Mouse (Mus musculus): ENCODE results near the gene Gabrg2. TPM values are rescaled to one million over a fixed set of nuclear protein-coding genes. Genes with fewer than 3 reads are reported as not detected.

Gabrg2 gene
- 31.9 and 32.1 TPM in 2 replicates for polyA plus RNA-seq (2016; fragmentation: Nextera tagmentation; extraction: Ambion mirVana)

DNA sequence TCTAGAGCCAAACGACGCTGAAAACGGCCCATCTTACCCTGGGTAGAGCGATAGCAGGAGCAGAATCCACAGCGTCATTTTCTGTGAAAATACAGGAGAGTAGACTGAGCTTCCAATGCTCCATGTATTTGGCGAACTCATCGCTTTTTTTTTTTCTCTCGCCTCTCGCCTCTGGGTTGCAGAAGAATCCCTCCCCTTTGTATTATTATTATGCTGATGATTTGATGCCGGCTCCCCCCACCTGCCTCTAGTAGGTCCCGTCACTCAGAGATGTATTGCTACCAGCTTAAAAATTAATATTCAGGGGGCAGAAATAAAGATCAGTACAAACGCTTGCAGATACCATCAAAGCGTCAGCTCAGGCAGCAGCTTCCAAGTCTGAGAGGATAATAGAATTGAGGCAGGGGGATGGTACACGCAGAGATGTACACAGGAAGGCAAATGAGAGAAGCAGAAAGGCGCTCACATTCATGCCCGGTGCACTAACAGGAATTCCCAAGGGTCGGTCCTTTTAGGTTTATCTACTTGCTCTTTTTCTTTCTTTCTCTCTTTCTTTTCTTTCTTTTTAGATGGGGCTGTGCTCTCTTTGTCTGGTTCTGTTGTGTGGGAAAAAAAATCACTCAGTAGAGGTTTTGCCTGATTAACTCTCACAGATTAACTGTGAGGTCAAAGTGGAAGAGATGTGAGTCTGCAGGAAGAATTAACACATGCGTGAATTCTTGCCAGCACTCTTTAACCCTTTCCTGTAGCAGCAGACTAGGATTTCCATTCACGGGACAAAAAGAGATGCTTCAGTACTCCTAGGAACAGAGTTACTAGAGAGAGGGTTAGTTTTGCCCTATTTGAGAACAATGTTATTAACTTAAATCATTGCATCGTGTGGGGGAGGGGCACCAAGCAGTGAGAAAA, at the start of gene Gabrg2:
Gene Gabrg2, minus strand, starts transcription at position 668 of the 909 bp plus-strand sequence.
- H3K27ac ChIP-seq = peak within 1 kb of the TSS; percentile 57
- 6% methylated on average over 20 of the region's 20 CpGs for WGBS
- H3K4me1 ChIP-seq = no peaks in the 10 kb centered on the region
- peak within 1 kb of the TSS; percentile 54 for H3K4me2 ChIP-seq (replicated peaks)
- peak within 1 kb of the TSS; percentile 39 for H3K4me3 ChIP-seq
- no peaks in the 10 kb centered on the region for H3K27me3 ChIP-seq (replicated peaks)
- peak within 1 kb of the TSS; percentile 58 for H3K9ac ChIP-seq
- no peaks in the 10 kb centered on the region for H3K9me3 ChIP-seq
- ATAC-seq (ENCODE audit: low FRiP score, low read depth) = peak; percentile 83
- no peaks in the 10 kb centered on the region for H3K36me3 ChIP-seq

- Histone ChIP-seq H3K36me3 (no peaks in the 10 kb centered on the region), H3K4me2 (replicated peaks) (no peak overlapping the region), H3K4me3 (no peak overlapping the region), H3K9ac (no peak overlapping the region), H3K27me3 (replicated peaks) (no peaks in the 10 kb centered on the region), H3K27ac (no peak overlapping the region), H3K9me3 (no peaks in the 10 kb centered on the region), H3K4me1 (no peaks in the 10 kb centered on the region)
- ATAC-seq (ENCODE audit: low FRiP score, low read depth) = no peak
Observed at GRCm38 (mm10) chr11:42048201-42048600, 47.5 kb upstream of the Gabrg2 start.

- H3K4me2 ChIP-seq (replicated peaks) = peak overlapping the region; percentile 54
- no peaks in the 10 kb centered on the region for H3K4me1 ChIP-seq
- 4% methylated on average over 7 of the region's 7 CpGs for WGBS
- H3K9ac ChIP-seq = peak overlapping the region; percentile 58
- no peaks in the 10 kb centered on the region for H3K36me3 ChIP-seq
- peak overlapping the region; percentile 39 for H3K4me3 ChIP-seq
- ATAC-seq (ENCODE audit: low FRiP score, low read depth) = peak; percentile 81
- no peaks in the 10 kb centered on the region for H3K27me3 ChIP-seq (replicated peaks)
- H3K27ac ChIP-seq = peak overlapping the region; percentile 57
- H3K9me3 ChIP-seq = no peaks in the 10 kb centered on the region
Observed at GRCm38 (mm10) chr11:41999468-41999881, 1.2 kb downstream of the Gabrg2 start.

GRCm38 (mm10) chr11:41980152-41980551, 20.5 kb downstream of the Gabrg2 start:
- Histone ChIP-seq H3K9me3 (no peaks in the 10 kb centered on the region), H3K9ac (no peak overlapping the region), H3K27me3 (replicated peaks) (no peaks in the 10 kb centered on the region), H3K4me3 (no peak overlapping the region), H3K4me1 (no peaks in the 10 kb centered on the region), H3K36me3 (no peaks in the 10 kb centered on the region), H3K4me2 (replicated peaks) (no peak overlapping the region), H3K27ac (no peak overlapping the region)
- 83% methylated on average over 6 of the region's 6 CpGs for WGBS
- ATAC-seq (ENCODE audit: low FRiP score, low read depth) = no peak

- Histone ChIP-seq H3K27me3 (replicated peaks) (no peaks in the 10 kb centered on the region), H3K9ac (no peak overlapping the region), H3K36me3 (no peaks in the 10 kb centered on the region), H3K27ac (no peak overlapping the region), H3K4me2 (replicated peaks) (no peak overlapping the region), H3K9me3 (no peaks in the 10 kb centered on the region), H3K4me3 (no peak overlapping the region), H3K4me1 (no peaks in the 10 kb centered on the region)
- ATAC-seq (ENCODE audit: low FRiP score, low read depth) = no peak
Observed at GRCm38 (mm10) chr11:41968595-41968994, 32.1 kb downstream of the Gabrg2 start.

GRCm38 (mm10) chr11:41962706-41963105, 38.0 kb downstream of the Gabrg2 start:
- no peak overlapping the region for H3K4me3 ChIP-seq
- no peak for ATAC-seq (ENCODE audit: low FRiP score, low read depth)
- H3K4me1 ChIP-seq = no peaks in the 10 kb centered on the region
- no peak overlapping the region for H3K27ac ChIP-seq
- H3K4me2 ChIP-seq (replicated peaks) = no peak overlapping the region
- no peaks in the 10 kb centered on the region for H3K36me3 ChIP-seq
- no peaks in the 10 kb centered on the region for H3K27me3 ChIP-seq (replicated peaks)
- no peak overlapping the region for H3K9ac ChIP-seq
- H3K9me3 ChIP-seq = no peaks in the 10 kb centered on the region
- 86% methylated on average over 8 of the region's 8 CpGs for WGBS

DNA sequence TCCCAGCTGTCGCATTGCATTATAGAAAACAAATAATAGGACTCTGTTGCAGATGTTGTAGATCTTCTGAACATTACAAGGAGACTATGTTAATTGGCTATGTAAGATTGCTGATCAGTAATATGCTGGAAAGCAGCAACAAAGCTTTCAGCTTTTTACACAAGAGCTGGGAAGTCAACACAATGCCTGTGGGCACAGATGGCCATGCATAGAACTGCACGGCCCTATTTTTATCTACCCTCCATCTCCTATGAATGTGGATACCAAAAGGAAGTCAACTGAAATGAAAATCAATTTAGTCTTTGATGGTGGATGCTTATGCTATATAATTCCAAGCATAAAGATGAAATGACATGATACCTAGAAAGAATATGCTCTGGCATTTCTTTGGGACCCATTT, 47.1 kb downstream of the Gabrg2 start:
- Histone ChIP-seq H3K4me2 (replicated peaks) (no peak overlapping the region), H3K9ac (no peak overlapping the region), H3K9me3 (no peaks in the 10 kb centered on the region), H3K4me3 (no peak overlapping the region), H3K27ac (no peak overlapping the region), H3K4me1 (no peaks in the 10 kb centered on the region), H3K36me3 (no peaks in the 10 kb centered on the region), H3K27me3 (replicated peaks) (no peaks in the 10 kb centered on the region)
- ATAC-seq (ENCODE audit: low FRiP score, low read depth) = no peak
- 76% methylated on average over 2 of the region's 2 CpGs for WGBS

GRCm38 (mm10) chr11:41951898-41952297, 48.8 kb downstream of the Gabrg2 start:
- Histone ChIP-seq H3K27ac (no peak overlapping the region), H3K4me1 (no peaks in the 10 kb centered on the region), H3K36me3 (no peaks in the 10 kb centered on the region), H3K27me3 (replicated peaks) (no peaks in the 10 kb centered on the region), H3K9me3 (no peaks in the 10 kb centered on the region), H3K4me3 (no peak overlapping the region), H3K4me2 (replicated peaks) (no peak overlapping the region), H3K9ac (no peak overlapping the region)
- 67% methylated on average over 3 of the region's 3 CpGs for WGBS
- no peak for ATAC-seq (ENCODE audit: low FRiP score, low read depth)

- WGBS = 89% methylated on average over 5 of the region's 5 CpGs
- Histone ChIP-seq H3K4me1 (no peaks in the 10 kb centered on the region), H3K36me3 (no peaks in the 10 kb centered on the region), H3K27me3 (replicated peaks) (no peaks in the 10 kb centered on the region), H3K4me3 (no peak overlapping the region), H3K9ac (no peak overlapping the region), H3K9me3 (no peaks in the 10 kb centered on the region), H3K27ac (no peak overlapping the region), H3K4me2 (replicated peaks) (no peak overlapping the region)
- ATAC-seq (ENCODE audit: low FRiP score, low read depth) = no peak
Observed at GRCm38 (mm10) chr11:41945471-41945870, 55.2 kb downstream of the Gabrg2 start.

- no peak for ATAC-seq (ENCODE audit: low FRiP score, low read depth)
- H3K27ac ChIP-seq = no peak overlapping the region
- WGBS = 69% methylated on average over 2 of the region's 2 CpGs
Observed at GRCm38 (mm10) chr11:41937979-41938378, 62.7 kb downstream of the Gabrg2 start.

GRCm38 (mm10) chr11:41918864-41919263, 81.8 kb downstream of the Gabrg2 start:
- H3K4me2 ChIP-seq (replicated peaks) = no peak overlapping the region

More at GRCm38 (mm10) chr11:41937979-41938378, 62.7 kb downstream of the Gabrg2 start:
- Histone ChIP-seq H3K36me3 (no peaks in the 10 kb centered on the region), H3K4me1 (no peaks in the 10 kb centered on the region), H3K9me3 (no peaks in the 10 kb centered on the region), H3K27me3 (replicated peaks) (no peaks in the 10 kb centered on the region), H3K4me3 (no peak overlapping the region), H3K4me2 (replicated peaks) (no peak overlapping the region), H3K9ac (no peak overlapping the region)

DNA sequence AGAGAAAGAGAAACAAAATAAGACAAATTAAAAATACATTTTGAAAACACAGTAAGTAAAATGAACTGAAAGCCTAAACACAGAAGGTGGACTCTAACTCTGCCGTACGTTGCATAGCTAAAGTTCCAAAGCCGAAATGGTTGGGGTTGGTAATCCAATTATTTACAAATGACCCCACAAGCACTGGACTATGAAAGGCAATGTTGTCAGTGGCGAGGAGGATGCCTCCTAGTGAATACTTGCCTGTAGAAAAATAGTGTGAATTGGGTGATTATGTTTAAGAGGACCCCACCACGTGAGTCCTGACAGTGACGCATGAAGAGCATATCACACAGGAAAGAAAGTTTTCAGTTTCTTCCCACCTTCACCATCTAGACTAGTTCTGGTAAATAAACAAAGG, 86.6 kb downstream of the Gabrg2 start:
- H3K4me1 ChIP-seq = no peaks in the 10 kb centered on the region
- H3K27me3 ChIP-seq (replicated peaks) = no peaks in the 10 kb centered on the region
- no peak overlapping the region for H3K27ac ChIP-seq
- H3K4me2 ChIP-seq (replicated peaks) = no peak overlapping the region
- H3K9ac ChIP-seq = no peak overlapping the region
- 40% methylated on average over 6 of the region's 6 CpGs for WGBS
- no peak for ATAC-seq (ENCODE audit: low FRiP score, low read depth)
- no peaks in the 10 kb centered on the region for H3K36me3 ChIP-seq
- H3K4me3 ChIP-seq = no peak overlapping the region
- no peaks in the 10 kb centered on the region for H3K9me3 ChIP-seq

More at GRCm38 (mm10) chr11:41918864-41919263, 81.8 kb downstream of the Gabrg2 start:
- ATAC-seq (ENCODE audit: low FRiP score, low read depth) = no peak
- Histone ChIP-seq H3K27me3 (replicated peaks) (no peaks in the 10 kb centered on the region), H3K36me3 (no peaks in the 10 kb centered on the region), H3K4me3 (no peak overlapping the region), H3K9me3 (no peaks in the 10 kb centered on the region), H3K9ac (no peak overlapping the region), H3K27ac (no peak overlapping the region), H3K4me1 (no peaks in the 10 kb centered on the region)

GRCm38 (mm10) chr11:41903661-41904060, 97.0 kb downstream of the Gabrg2 start:
- H3K27me3 ChIP-seq (replicated peaks) = no peaks in the 10 kb centered on the region
- no peak overlapping the region for H3K4me2 ChIP-seq (replicated peaks)
- no peaks in the 10 kb centered on the region for H3K4me1 ChIP-seq
- H3K9ac ChIP-seq = no peak overlapping the region
- no peak overlapping the region for H3K4me3 ChIP-seq
- no peaks in the 10 kb centered on the region for H3K36me3 ChIP-seq
- H3K27ac ChIP-seq = no peak overlapping the region
- 92% methylated on average over 2 of the region's 2 CpGs for WGBS
- H3K9me3 ChIP-seq = no peaks in the 10 kb centered on the region
- no peak for ATAC-seq (ENCODE audit: low FRiP score, low read depth)
